8 mouse cellular contexts compared by ENCODE assay signal in genomic region chr3:79885686-79886356, GRCm38 (mm10). TPM values are rescaled to one million over a fixed set of nuclear protein-coding genes. Genes with fewer than 3 reads are reported as not detected.
DNase-seq lines count a peak whose midpoint lies in the region; ATAC-seq and TF ChIP-seq lines count a peak whose summit lies in the region.

No protein-coding gene starts in this region.

- H3K27me3 ChIP-seq in ES-Bruce4 (ENCODE audit: control insufficient read depth, insufficient read depth, low read length, poor library complexity, severe bottlenecking) = no peaks in the 10 kb centered on the region
- H3K27me3 ChIP-seq in heart, embryonic 12.5 days (replicated peaks) = no peaks in the 10 kb centered on the region
- H3K27me3 ChIP-seq in kidney, postnatal 0 days (ENCODE audit: insufficient read depth, low read length) = no peaks in the 10 kb centered on the region

- peak; percentile 37; the same call in 1 of the 2 replicates for ATAC-seq in heart, embryonic 12.5 days (ENCODE audit: insufficient number of reproducible peaks, low FRiP score)
- peak; percentile 70 for ATAC-seq in kidney, postnatal 0 days (replicated peaks; ENCODE audit: low FRiP score, low read depth)
- ATAC-seq in megakaryocyte, adult 5-6 weeks (ENCODE audit: poor library complexity, severe bottlenecking) = peak; percentile 73

- no peaks in the 10 kb centered on the region for H3K9me3 ChIP-seq in ES-Bruce4 (replicated peaks; ENCODE audit: control insufficient read depth, insufficient read depth, low read length, poor library complexity, severe bottlenecking)
- H3K9me3 ChIP-seq in heart, embryonic 12.5 days (replicated peaks) = no peaks in the 10 kb centered on the region
- no peaks in the 10 kb centered on the region for H3K9me3 ChIP-seq in kidney, postnatal 0 days (replicated peaks; ENCODE audit: low read length)

- TF ChIP-seq EP300 in ES-Bruce4 (IDR thresholded peaks at IDR 0.05; ENCODE audit: insufficient read depth, low read depth, low read length) = no peak

- H3K9ac ChIP-seq in ES-Bruce4 (ENCODE audit: low read depth, poor library complexity, severe bottlenecking) = peak overlapping the region; percentile 51; the same call in 1 of the 2 replicates
- H3K9ac ChIP-seq in heart, embryonic 12.5 days = peak overlapping the region; percentile 88
- H3K9ac ChIP-seq in kidney, postnatal 0 days (ENCODE audit: low read depth, low read length) = peak overlapping the region; percentile 43; the same call in 1 of the 2 replicates

- WGBS in heart, embryonic 12.5 days = 19% methylated on average over 19 of the region's 19 CpGs
- WGBS in kidney, postnatal 0 days = 8% methylated on average over 19 of the region's 19 CpGs

- peak overlapping the region; percentile 79 for H3K4me2 ChIP-seq in heart, embryonic 12.5 days
- peak overlapping the region; percentile 65 for H3K4me2 ChIP-seq in kidney, postnatal 0 days (ENCODE audit: low read length)

- DNase-seq in adrenal gland, postnatal 36 days = peak; percentile 46 to 59
- DNase-seq in kidney, postnatal 0 days (ENCODE audit: low spot score) = peak; percentile 86
- DNase-seq in layer of hippocampus, adult 11-12 months (ENCODE audit: low spot score) = no peak
- DNase-seq in layer of hippocampus, adult 9-11 months = no peak
- DNase-seq in left cerebral cortex, adult 18-20 months (ENCODE audit: low spot score in 2 of 2) = no peak

- TF ChIP-seq CTCF in ES-Bruce4 (IDR thresholded peaks at IDR 0.05; ENCODE audit: low read depth, low read length) = no peak
- TF ChIP-seq CTCF in kidney, postnatal 0 days (IDR thresholded peaks at IDR 0.05; ENCODE audit: low read depth) = no peak

- no peaks in the 10 kb centered on the region for H3K36me3 ChIP-seq in ES-Bruce4 (ENCODE audit: control insufficient read depth, insufficient read depth, low read length, poor library complexity, severe bottlenecking)
- H3K36me3 ChIP-seq in heart, embryonic 12.5 days = no peaks in the 10 kb centered on the region
- no peaks in the 10 kb centered on the region for H3K36me3 ChIP-seq in kidney, postnatal 0 days (ENCODE audit: insufficient read depth, low read length)

- H3K4me1 ChIP-seq in ES-Bruce4 (ENCODE audit: control insufficient read depth, insufficient read depth, low read length) = no peaks in the 10 kb centered on the region
- H3K4me1 ChIP-seq in heart, embryonic 12.5 days (replicated peaks) = peaks cover 31% of the 10 kb centered on the region
- 0 out of 2 replicates have a peak, but pooled peaks cover 11% of the 10 kb centered on the region for H3K4me1 ChIP-seq in kidney, postnatal 0 days (replicated peaks; ENCODE audit: insufficient read depth, low read length)

- no peak overlapping the region for H3K27ac ChIP-seq in ES-Bruce4 (ENCODE audit: insufficient read depth, low read length)
- peak overlapping the region; percentile 93 for H3K27ac ChIP-seq in heart, embryonic 12.5 days (ENCODE audit: poor library complexity, severe bottlenecking)
- H3K27ac ChIP-seq in kidney, postnatal 0 days = peak overlapping the region; percentile 64

- no peak for TF ChIP-seq POLR2A in ES-Bruce4 (IDR thresholded peaks at IDR 0.05; ENCODE audit: insufficient read depth, low read length)

- peak overlapping the region; percentile 31; the same call in 1 of the 2 replicates for H3K4me3 ChIP-seq in ES-Bruce4 (ENCODE audit: low read depth, low read length)
- H3K4me3 ChIP-seq in heart, embryonic 12.5 days = peak overlapping the region; percentile 57
- peak overlapping the region; percentile 36 for H3K4me3 ChIP-seq in kidney, postnatal 0 days (replicated peaks; ENCODE audit: low read depth, low read length)

RNA-seq across cellular contexts. Expression of gene Fam198b, which starts 1.5 kb away (rescaled TPM):
- 9.8 and 10.9 TPM in 2 replicates for polyA plus RNA-seq in ES-Bruce4 (2011; ENCODE audit: insufficient read depth, insufficient read length, low read depth, missing spikeins)
- 10 to 100 TPM; 10.6 to 31.6 TPM for total RNA-seq in adrenal gland, postnatal 36 days (2021)
- 61.4 and 61.8 TPM in 2 replicates for polyA plus RNA-seq in heart, embryonic 12.5 days (2016; fragmentation: Nextera tagmentation; extraction: Ambion mirVana)
- 7.4 and 8.8 TPM in 2 replicates for polyA plus RNA-seq in kidney, postnatal 0 days (2015; fragmentation: Nextera tagmentation; extraction: Ambion mirVana)
- total RNA-seq in megakaryocyte, adult 5-6 weeks (2015) = 0.40 and 0.55 TPM in 2 replicates
- total RNA-seq in megakaryocyte, adult 5-6 weeks (2017) = 0.73 and 1.0 TPM in 2 replicates
- 1 to 10 TPM; 4.2 to 7.1 TPM for total RNA-seq in left cerebral cortex, adult 18-20 months (2021)

RNA-seq across cellular contexts. Expression of gene Tmem144, which starts 33.2 kb away (rescaled TPM):
- 15.8 and 17.0 TPM in 2 replicates for polyA plus RNA-seq in ES-Bruce4 (2011; ENCODE audit: insufficient read depth, insufficient read length, low read depth, missing spikeins)
- 10 to 100 TPM; 14.0 to 16.4 TPM for total RNA-seq in adrenal gland, postnatal 36 days (2021)
- polyA plus RNA-seq in heart, embryonic 12.5 days (2016; fragmentation: Nextera tagmentation; extraction: Ambion mirVana) = 12.6 and 13.5 TPM in 2 replicates
- polyA plus RNA-seq in kidney, postnatal 0 days (2015; fragmentation: Nextera tagmentation; extraction: Ambion mirVana) = 9.1 and 10.5 TPM in 2 replicates
- 1.9 and 2.7 TPM in 2 replicates for total RNA-seq in megakaryocyte, adult 5-6 weeks (2015)
- 1.2 and 1.5 TPM in 2 replicates for total RNA-seq in megakaryocyte, adult 5-6 weeks (2017)
- 10 to 100 TPM; 11.5 to 18.6 TPM for total RNA-seq in left cerebral cortex, adult 18-20 months (2021)

Comparison
In these comparisons a context has a peak if more than half of its experiments do, and no peak if none do; other contexts are left out.
1. DNase-seq: peak in adrenal gland, postnatal 36 days (2 of 2) and kidney, postnatal 0 days (single experiment); none in layer of hippocampus, adult 11-12 months (single experiment), layer of hippocampus, adult 9-11 months (single experiment) and left cerebral cortex, adult 18-20 months (0 of 2).
2. Peak in every context shown above with its lines, with median percentiles within 50 percentile points of each other: H3K4me3 ChIP-seq, H3K9ac ChIP-seq and ATAC-seq.